Mouse (Mus musculus) testis, adult 2 months (tissue): ENCODE data around the gene Pnpla5.
A peak's percentile ranks its signal among the peaks of the same experiment; 100 is the strongest.

ENCODE experiments used
- CTCF ChIP-seq: fragments of 200-500 bp; IDR thresholded peaks from 2 replicates; pipeline ENCODE4 v1.5.1; 2012; ENCODE audit warnings: low read depth, mild to moderate bottlenecking, inconsistent platforms, low read length, moderate library complexity; ENCODE audit not compliant: control insufficient read depth, insufficient read depth, insufficient replicate concordance
- POLR2A ChIP-seq: fragments of 200-500 bp; IDR thresholded peaks from 2 replicates; pipeline ENCODE4 v1.6.1; 2012; ENCODE audit warnings: low read depth, mild to moderate bottlenecking, inconsistent platforms, low read length, moderate library complexity; ENCODE audit not compliant: control insufficient read depth

GRCm38 (mm10) chr15:84073911-84074704 is 48.9 kb downstream of the Pnpla5 start:
- TF ChIP-seq CTCF (peak; percentile 99), POLR2A (no peak)
